Mouse (Mus musculus) cerebellum, adult 18-20 months (tissue): Measurements from ENCODE around the gene Klhdc4.

Source experiments
- DNase-seq, 2 experiments: peaks; one replicate each; pipeline ENCODE4 v3.0.0; 2021

Klhdc4 gene

GRCm38 (mm10) chr8:121798401-121798800 lies 31.0 kb downstream of the Klhdc4 start:
- no peak for DNase-seq

GRCm38 (mm10) chr8:121796406-121796805 lies 33.0 kb downstream of the Klhdc4 start:
- no peak for DNase-seq

GRCm38 (mm10) chr8:121795461-121795860 lies 33.9 kb downstream of the Klhdc4 start:
- peak; percentile 52 to 59 for DNase-seq

GRCm38 (mm10) chr8:121794151-121794550 lies 35.2 kb downstream of the Klhdc4 start:
- DNase-seq = no peak

- DNase-seq = no peak
Observed at GRCm38 (mm10) chr8:121792627-121793026, 36.7 kb downstream of the Klhdc4 start.

- no peak for DNase-seq
Observed at GRCm38 (mm10) chr8:121792159-121792558, 37.2 kb downstream of the Klhdc4 start.

GRCm38 (mm10) chr8:121788786-121789185 lies 40.6 kb downstream of the Klhdc4 start:
- DNase-seq = no peak

- DNase-seq = no peak
Observed at GRCm38 (mm10) chr8:121786542-121786941, 42.8 kb downstream of the Klhdc4 start.

- DNase-seq = peak; percentile 58 to 62
Observed at GRCm38 (mm10) chr8:121782493-121782892, 46.9 kb downstream of the Klhdc4 start.

- DNase-seq = peak in 1 of 2 experiments; percentile 58
Observed at GRCm38 (mm10) chr8:121773876-121774275, 55.5 kb downstream of the Klhdc4 start.

GRCm38 (mm10) chr8:121770845-121771752 lies 58.3 kb downstream of the Klhdc4 start:
- no peak for DNase-seq

- peak; percentile 70 to 74 for DNase-seq
Observed at GRCm38 (mm10) chr8:121769621-121770020, 59.7 kb downstream of the Klhdc4 start.

GRCm38 (mm10) chr8:121769095-121769494 lies 60.3 kb downstream of the Klhdc4 start:
- DNase-seq = no peak

- DNase-seq = no peak
Observed at GRCm38 (mm10) chr8:121765594-121766138, 63.7 kb downstream of the Klhdc4 start.

- no peak for DNase-seq
Observed at GRCm38 (mm10) chr8:121763700-121764013, 65.7 kb downstream of the Klhdc4 start.

- DNase-seq = peak in 1 of 2 experiments; percentile 43
Observed at GRCm38 (mm10) chr8:121762999-121763699, 66.2 kb downstream of the Klhdc4 start.

- no peak for DNase-seq
Observed at GRCm38 (mm10) chr8:121761480-121761879, 67.9 kb downstream of the Klhdc4 start.

- peak; percentile 64 to 73 for DNase-seq
Observed at GRCm38 (mm10) chr8:121760484-121760883, 68.9 kb downstream of the Klhdc4 start.

GRCm38 (mm10) chr8:121758470-121758869 lies 70.9 kb downstream of the Klhdc4 start:
- no peak for DNase-seq

GRCm38 (mm10) chr8:121751407-121751806 lies 78.0 kb downstream of the Klhdc4 start:
- DNase-seq = peak; percentile 53 to 71

GRCm38 (mm10) chr8:121750512-121750911 lies 78.9 kb downstream of the Klhdc4 start:
- DNase-seq = peak; percentile 48 to 64

- peak; percentile 85 to 91 for DNase-seq
Observed at GRCm38 (mm10) chr8:121749501-121749900, 79.9 kb downstream of the Klhdc4 start.
